Mouse (Mus musculus): ENCODE measurements around the gene Cxcl17. TPM values are rescaled to one million over a fixed set of nuclear protein-coding genes. Genes with fewer than 3 reads are reported as not detected.

Cxcl17 gene
- polyA plus RNA-seq, 1 experiment: 41.1 TPM

GRCm38 (mm10) chr7:25424429-25424828 lies 11.7 kb upstream of the Cxcl17 start:
- WGBS: 33% methylated on average over 4 of the region's 4 CpGs
- DNase-seq: peak; percentile 82
- TF ChIP-seq CTCF (IDR thresholded peaks at IDR 0.05; ENCODE audit: insufficient read depth, low read length) (peak; percentile 64), POLR2A (IDR thresholded peaks at IDR 0.05; ENCODE audit: borderline replicate concordance, extremely low read depth, low read depth, low read length) (no peak)
- Histone ChIP-seq H3K4me1 (ENCODE audit: control insufficient read depth, insufficient read depth, low read length) (no peaks in the 10 kb centered on the region), H3K4me3 (replicated peaks; ENCODE audit: extremely low read depth, low read depth, low read length) (no peak overlapping the region)

DNA sequence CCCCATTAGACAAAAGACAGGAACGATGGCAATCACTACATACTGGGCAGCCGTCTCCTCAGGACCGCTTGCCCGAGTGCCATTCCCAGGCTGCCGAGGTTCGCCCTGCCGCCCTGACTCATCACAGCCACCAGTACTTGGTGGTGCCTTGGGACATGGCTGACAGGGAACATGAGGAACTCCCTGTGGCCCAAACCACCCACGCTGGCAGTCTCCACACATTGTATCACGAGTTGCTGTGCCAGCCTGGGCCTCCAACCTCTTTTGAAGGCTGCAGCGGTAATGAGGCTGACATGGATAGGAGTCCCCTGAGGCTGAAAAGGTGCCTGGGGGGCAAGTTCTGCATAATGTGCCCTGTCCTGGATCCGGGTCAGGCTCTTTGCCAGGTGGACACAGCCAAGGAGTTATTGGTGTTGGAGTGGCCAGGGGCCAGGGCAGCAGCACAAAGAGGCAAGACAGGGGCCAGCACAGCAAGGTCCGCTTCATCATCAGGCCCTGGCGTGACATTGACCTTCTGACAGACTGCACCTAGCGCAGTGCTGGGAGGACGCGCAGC lies 9.7 kb upstream of the Cxcl17 start:
- no peak for TF ChIP-seq CTCF (IDR thresholded peaks at IDR 0.05; ENCODE audit: insufficient read depth, low read length)
- no peak for TF ChIP-seq POLR2A (IDR thresholded peaks at IDR 0.05; ENCODE audit: borderline replicate concordance, extremely low read depth, low read depth, low read length)
- Histone ChIP-seq H3K4me1 (ENCODE audit: control insufficient read depth, insufficient read depth, low read length) (no peaks in the 10 kb centered on the region), H3K4me3 (replicated peaks; ENCODE audit: extremely low read depth, low read depth, low read length) (no peak overlapping the region)
- peak; percentile 2 for DNase-seq
- 82% methylated on average over 16 of the region's 16 CpGs for WGBS

DNA sequence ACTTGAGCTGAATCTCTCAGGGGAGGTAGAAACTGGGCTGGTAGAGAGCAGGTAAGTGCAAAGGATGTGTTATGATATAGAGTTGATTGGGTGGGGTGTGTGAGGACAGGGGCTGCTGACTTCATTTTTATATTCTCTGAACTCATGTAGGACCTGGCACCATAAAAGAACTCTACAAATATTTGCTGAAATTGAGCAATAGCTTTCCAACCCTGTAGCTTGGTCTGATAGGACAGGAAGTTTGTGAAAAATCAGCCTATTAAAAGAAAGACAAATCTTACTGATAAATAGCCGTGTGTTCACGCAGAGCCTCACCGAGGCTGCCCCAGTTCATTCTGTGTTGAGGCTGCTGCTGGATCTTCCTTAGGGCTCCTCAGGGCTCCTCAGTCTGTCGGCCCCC lies 7.3 kb upstream of the Cxcl17 start:
- TF ChIP-seq CTCF (IDR thresholded peaks at IDR 0.05; ENCODE audit: insufficient read depth, low read length) (no peak), POLR2A (IDR thresholded peaks at IDR 0.05; ENCODE audit: borderline replicate concordance, extremely low read depth, low read depth, low read length) (peak; percentile 33; the same call in 1 of the 2 replicates)
- 58% methylated on average over 4 of the region's 4 CpGs for WGBS
- DNase-seq: no peak

GRCm38 (mm10) chr7:25419536-25419935 lies 6.8 kb upstream of the Cxcl17 start:
- 78% methylated on average over 8 of the region's 8 CpGs for WGBS
- Histone ChIP-seq H3K4me1 (ENCODE audit: control insufficient read depth, insufficient read depth, low read length) (no peaks in the 10 kb centered on the region), H3K4me3 (replicated peaks; ENCODE audit: extremely low read depth, low read depth, low read length) (no peak overlapping the region)
- DNase-seq: no peak
- no peak for TF ChIP-seq CTCF (IDR thresholded peaks at IDR 0.05; ENCODE audit: insufficient read depth, low read length)
- no peak for TF ChIP-seq POLR2A (IDR thresholded peaks at IDR 0.05; ENCODE audit: borderline replicate concordance, extremely low read depth, low read depth, low read length)

More for the DNA sequence above, 7.3 kb upstream of the Cxcl17 start:
- Histone ChIP-seq H3K4me3 (replicated peaks; ENCODE audit: extremely low read depth, low read depth, low read length) (no peak overlapping the region), H3K4me1 (ENCODE audit: control insufficient read depth, insufficient read depth, low read length) (no peaks in the 10 kb centered on the region)

GRCm38 (mm10) chr7:25417597-25417996 lies 4.9 kb upstream of the Cxcl17 start:
- Histone ChIP-seq H3K4me3 (replicated peaks; ENCODE audit: extremely low read depth, low read depth, low read length) (no peak overlapping the region), H3K4me1 (ENCODE audit: control insufficient read depth, insufficient read depth, low read length) (no peaks in the 10 kb centered on the region)
- no peak for DNase-seq
- TF ChIP-seq CTCF (IDR thresholded peaks at IDR 0.05; ENCODE audit: insufficient read depth, low read length) (peak; percentile 57), POLR2A (IDR thresholded peaks at IDR 0.05; ENCODE audit: borderline replicate concordance, extremely low read depth, low read depth, low read length) (no peak)
- 86% methylated on average over 1 of the region's 1 CpGs for WGBS

DNA sequence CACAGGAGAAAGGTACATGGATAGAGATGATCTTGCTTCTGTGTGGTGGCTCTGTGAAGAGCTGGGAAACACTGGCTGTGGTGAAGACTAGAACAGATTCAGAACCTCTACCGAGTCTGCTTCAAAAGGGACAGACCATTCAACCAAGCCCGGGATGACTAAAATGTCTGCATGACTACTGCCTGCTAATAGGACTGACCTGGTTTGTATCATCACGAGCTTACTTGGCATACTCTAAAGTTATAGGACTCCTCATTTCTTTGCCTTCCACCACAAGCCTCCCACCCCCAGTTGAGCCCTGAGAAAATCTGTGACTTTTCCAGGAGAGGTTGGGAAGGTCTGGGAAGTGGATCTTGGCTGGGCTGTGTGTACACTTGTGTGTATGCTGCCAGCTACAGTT lies 825 bp downstream of the Cxcl17 start:
- no peak for DNase-seq
- TF ChIP-seq POLR2A (IDR thresholded peaks at IDR 0.05; ENCODE audit: borderline replicate concordance, extremely low read depth, low read depth, low read length) (no peak), CTCF (IDR thresholded peaks at IDR 0.05; ENCODE audit: insufficient read depth, low read length) (no peak)
- 84% methylated on average over 3 of the region's 3 CpGs for WGBS
- 0 out of 2 replicates have a peak, but pooled peaks cover 2% of the 10 kb centered on the region for H3K4me1 ChIP-seq (ENCODE audit: control insufficient read depth, insufficient read depth, low read length)
- no peak overlapping the region for H3K4me3 ChIP-seq (replicated peaks; ENCODE audit: extremely low read depth, low read depth, low read length)

DNA sequence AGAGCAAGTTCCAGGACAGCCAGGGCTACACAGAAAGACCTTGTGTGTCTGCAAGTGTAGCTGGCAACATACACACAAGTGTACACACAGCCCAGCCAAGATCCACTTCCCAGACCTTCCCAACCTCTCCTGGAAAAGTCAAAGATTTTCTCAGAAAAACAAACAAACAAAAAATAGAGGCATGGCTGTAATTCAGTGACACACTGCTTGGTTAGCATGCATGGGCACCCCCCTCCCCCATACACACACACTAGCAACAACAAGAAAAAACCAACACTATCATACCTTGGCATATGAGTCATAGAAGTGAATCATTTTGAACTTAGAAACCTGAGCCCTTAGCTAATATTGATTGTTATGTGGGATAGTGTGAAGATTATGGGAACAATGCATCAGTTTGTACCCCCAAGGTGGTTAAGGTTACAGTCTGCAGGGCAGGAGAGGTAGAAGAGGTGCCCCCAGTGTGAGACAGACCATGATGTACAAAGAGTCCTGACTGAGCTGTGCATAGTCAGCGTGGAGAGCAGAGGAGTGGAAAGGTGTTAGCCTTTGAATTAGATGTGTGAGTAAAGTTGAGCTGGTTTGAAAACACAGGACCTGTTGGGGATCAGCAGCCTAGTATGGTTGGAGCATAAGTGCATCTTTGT lies 1.6 kb downstream of the Cxcl17 start:
- H3K4me1 ChIP-seq (ENCODE audit: control insufficient read depth, insufficient read depth, low read length): 0 out of 2 replicates have a peak, but pooled peaks cover 4% of the 10 kb centered on the region
- DNase-seq: no peak
- no peak overlapping the region for H3K4me3 ChIP-seq (replicated peaks; ENCODE audit: extremely low read depth, low read depth, low read length)
- WGBS: 73% methylated on average over 1 of the region's 1 CpGs
- TF ChIP-seq CTCF (IDR thresholded peaks at IDR 0.05; ENCODE audit: insufficient read depth, low read length) (no peak), POLR2A (IDR thresholded peaks at IDR 0.05; ENCODE audit: borderline replicate concordance, extremely low read depth, low read depth, low read length) (no peak)

- TF ChIP-seq CTCF (IDR thresholded peaks at IDR 0.05; ENCODE audit: insufficient read depth, low read length) (peak; percentile 19; the same call in 1 of the 2 replicates), POLR2A (IDR thresholded peaks at IDR 0.05; ENCODE audit: borderline replicate concordance, extremely low read depth, low read depth, low read length) (no peak)
- Histone ChIP-seq H3K4me1 (ENCODE audit: control insufficient read depth, insufficient read depth, low read length) (0 out of 2 replicates have a peak, but pooled peaks cover 4% of the 10 kb centered on the region), H3K4me3 (replicated peaks; ENCODE audit: extremely low read depth, low read depth, low read length) (no peak overlapping the region)
- WGBS: 55% methylated on average over 4 of the region's 4 CpGs
- no peak for DNase-seq
Measured at GRCm38 (mm10) chr7:25409114-25409760, 3.4 kb downstream of the Cxcl17 start.

DNA sequence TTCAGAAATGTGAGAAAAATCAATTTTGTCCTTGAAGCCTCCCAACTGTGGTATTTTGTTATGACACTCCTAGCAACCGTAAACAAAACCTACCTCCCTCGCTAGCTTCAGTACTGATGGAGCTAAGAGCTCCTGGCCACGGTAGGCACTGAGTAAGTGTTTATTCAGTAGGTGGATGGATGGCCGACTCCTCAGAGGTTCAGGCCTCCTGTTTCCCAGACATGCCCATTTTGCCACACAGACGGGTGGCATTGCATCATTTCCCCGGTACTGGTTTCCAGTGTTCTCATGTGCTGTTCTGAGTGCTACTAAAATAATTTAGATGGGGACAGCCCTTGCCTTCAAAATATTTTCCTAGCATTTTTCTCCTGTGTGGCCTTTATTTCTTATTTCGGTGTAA lies 6.2 kb downstream of the Cxcl17 start:
- WGBS: 52% methylated on average over 7 of the region's 7 CpGs
- TF ChIP-seq POLR2A (IDR thresholded peaks at IDR 0.05; ENCODE audit: borderline replicate concordance, extremely low read depth, low read depth, low read length) (no peak), CTCF (IDR thresholded peaks at IDR 0.05; ENCODE audit: insufficient read depth, low read length) (no peak)
- DNase-seq: no peak
- Histone ChIP-seq H3K4me1 (ENCODE audit: control insufficient read depth, insufficient read depth, low read length) (0 out of 2 replicates have a peak, but pooled peaks cover 4% of the 10 kb centered on the region), H3K4me3 (replicated peaks; ENCODE audit: extremely low read depth, low read depth, low read length) (no peak overlapping the region)
